Mouse (Mus musculus) liver, postnatal 0 days (tissue): ENCODE data around the gene Krt24.

Source experiments
- CTCF ChIP-seq: sonication (generic); IDR thresholded peaks from 2 replicates; pipeline ENCODE4 v1.5.1; 2016; ENCODE audit warnings: antibody characterized with exemption, low read depth
- EP300 ChIP-seq: IDR thresholded peaks from 2 replicates; pipeline ENCODE4 v1.6.1; 2016; ENCODE audit warnings: antibody characterized with exemption, low read depth, mild to moderate bottlenecking

GRCm38 (mm10) chr11:99329655-99330054 is 44.6 kb upstream of the Krt24 start:
- TF ChIP-seq CTCF = no peak
- TF ChIP-seq EP300 = no peak
